Mouse (Mus musculus) liver, embryonic 15.5 days (tissue): ENCODE results near the gene Ptgir. TPM values are rescaled to one million over a fixed set of nuclear protein-coding genes. Genes with fewer than 3 reads are reported as not detected.

Experiments
- ATAC-seq: fragments of 200-750 bp; cut with Nextera tagmentation; 2 replicates; pipeline ENCODE4 v1.8.0; 2017; ENCODE audit warnings: moderate number of reproducible peaks, mild to moderate bottlenecking, moderate library complexity; ENCODE audit not compliant: insufficient read depth
- H3K27ac ChIP-seq: fragments of 300-500 bp; sonication (generic); replicated peaks from 2 replicates; pipeline ENCODE4 v1.5.1; 2015; ENCODE audit warnings: mild to moderate bottlenecking, inconsistent platforms
- H3K27me3 ChIP-seq: fragments of 300-500 bp; sonication (generic); 2 replicates; pipeline ENCODE4 v1.6.1; 2015; ENCODE audit warnings: mild to moderate bottlenecking, inconsistent platforms
- H3K36me3 ChIP-seq: fragments of 300-500 bp; sonication (generic); replicated peaks from 2 replicates; pipeline ENCODE4 v1.6.1; 2015; ENCODE audit warnings: moderate library complexity, mild to moderate bottlenecking, inconsistent platforms
- H3K4me1 ChIP-seq: fragments of 300-500 bp; sonication (generic); replicated peaks from 2 replicates; pipeline ENCODE4 v1.6.1; 2015; ENCODE audit warnings: inconsistent platforms
- H3K4me2 ChIP-seq: fragments of 300-500 bp; sonication (generic); 2 replicates; pipeline ENCODE4 v1.6.1; 2015; ENCODE audit warnings: moderate library complexity, mild to moderate bottlenecking, inconsistent platforms
- H3K4me3 ChIP-seq: fragments of 300-500 bp; sonication (generic); replicated peaks from 2 replicates; pipeline ENCODE4 v1.5.1; 2015; ENCODE audit warnings: mild to moderate bottlenecking, inconsistent platforms
- H3K9ac ChIP-seq: fragments of 300-500 bp; sonication (generic); 2 replicates; pipeline ENCODE4 v1.6.1; 2015; ENCODE audit warnings: moderate library complexity, mild to moderate bottlenecking, inconsistent platforms
- H3K9me3 ChIP-seq: fragments of 300-500 bp; sonication (generic); replicated peaks from 2 replicates; pipeline ENCODE4 v1.6.1; 2016; ENCODE audit warnings: inconsistent platforms
- WGBS: fragments of 180-500 bp; shearing (Covaris S2); methylation state at CpG from one replicate; pipeline ENCODE4 v1.1.7; 2015; ENCODE audit warnings: mixed read lengths; ENCODE audit not compliant: insufficient replicate concordance; 5-methylcytosine and 5-hydroxymethylcytosine counted together
- polyA plus RNA-seq: library from polyadenylated mRNA; unstranded; fragments of >200 nt; fragmentation: Nextera tagmentation; extraction: Ambion mirVana; gene quantifications from 2 replicates; pipeline ENCODE4 v1.2.1, GENCODE M21; 2015

Ptgir gene
- polyA plus RNA-seq, 1 experiment from 2014 or later, result 1.2 TPM

GRCm38 (mm10) chr7:16924037-16924834 lies 17.9 kb downstream of the Ptgir start, which contains the start of gene Calm3:
Calm3 (minus strand) TSS chr7:16924114.
- Histone ChIP-seq H3K4me2 (peak within 1 kb of the TSS; percentile 85), H3K9ac (peak within 1 kb of the TSS; percentile 97), H3K36me3 (peaks cover 16% of the 10 kb centered on the region), H3K27ac (peak within 1 kb of the TSS; percentile 93), H3K27me3 (no peaks in the 10 kb centered on the region), H3K9me3 (no peaks in the 10 kb centered on the region), H3K4me3 (peak within 1 kb of the TSS; percentile 98), H3K4me1 (peaks cover 46% of the 10 kb centered on the region)
- ATAC-seq, result peak; percentile 91
- WGBS, result 1% methylated on average over 64 of the region's 64 CpGs

DNA sequence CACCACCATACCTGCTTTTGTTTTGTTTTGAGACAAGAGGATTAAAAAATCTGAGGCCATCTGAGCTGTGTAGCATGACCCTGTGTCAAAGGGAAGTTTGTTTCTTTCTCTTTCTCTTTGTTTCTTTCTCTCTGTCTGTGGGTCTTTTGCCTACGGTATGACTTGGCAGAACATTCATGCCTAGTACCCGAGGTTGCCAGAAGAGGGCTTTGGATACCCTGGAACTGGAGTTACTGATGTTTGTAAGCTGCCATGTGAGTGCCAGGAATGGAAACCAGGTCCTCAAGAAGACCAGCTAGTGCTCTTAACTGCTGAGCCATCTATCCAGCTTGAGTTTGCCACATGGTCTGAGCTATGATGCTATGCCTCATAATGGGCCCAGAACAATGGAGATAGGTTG lies 22.1 kb downstream of the Ptgir start:
- Histone ChIP-seq H3K9ac (no peak overlapping the region), H3K4me3 (no peak overlapping the region), H3K4me2 (no peak overlapping the region), H3K27me3 (no peaks in the 10 kb centered on the region), H3K4me1 (peaks cover 17% of the 10 kb centered on the region), H3K27ac (no peak overlapping the region), H3K9me3 (no peaks in the 10 kb centered on the region), H3K36me3 (no peaks in the 10 kb centered on the region)
- WGBS, result 25% methylated on average over 2 of the region's 2 CpGs
- no peak for ATAC-seq

GRCm38 (mm10) chr7:16930850-16931249 lies 24.6 kb downstream of the Ptgir start:
- no peak for ATAC-seq
- H3K27me3 ChIP-seq, result peaks cover 10% of the 10 kb centered on the region; the same call in 1 of the 2 replicates

GRCm38 (mm10) chr7:16931968-16932627 lies 25.8 kb downstream of the Ptgir start:
- peaks cover 7% of the 10 kb centered on the region for H3K4me1 ChIP-seq
- ATAC-seq, result no peak
- 20% methylated on average over 14 of the region's 14 CpGs for WGBS

More at GRCm38 (mm10) chr7:16930850-16931249, 24.6 kb downstream of the Ptgir start:
- H3K27ac ChIP-seq, result no peak overlapping the region
- 7% methylated on average over 1 of the region's 1 CpGs for WGBS
- H3K9ac ChIP-seq, result no peak overlapping the region
- no peaks in the 10 kb centered on the region for H3K36me3 ChIP-seq
- no peaks in the 10 kb centered on the region for H3K9me3 ChIP-seq
- H3K4me2 ChIP-seq, result no peak overlapping the region
- peaks cover 7% of the 10 kb centered on the region for H3K4me1 ChIP-seq
- no peak overlapping the region for H3K4me3 ChIP-seq

DNA sequence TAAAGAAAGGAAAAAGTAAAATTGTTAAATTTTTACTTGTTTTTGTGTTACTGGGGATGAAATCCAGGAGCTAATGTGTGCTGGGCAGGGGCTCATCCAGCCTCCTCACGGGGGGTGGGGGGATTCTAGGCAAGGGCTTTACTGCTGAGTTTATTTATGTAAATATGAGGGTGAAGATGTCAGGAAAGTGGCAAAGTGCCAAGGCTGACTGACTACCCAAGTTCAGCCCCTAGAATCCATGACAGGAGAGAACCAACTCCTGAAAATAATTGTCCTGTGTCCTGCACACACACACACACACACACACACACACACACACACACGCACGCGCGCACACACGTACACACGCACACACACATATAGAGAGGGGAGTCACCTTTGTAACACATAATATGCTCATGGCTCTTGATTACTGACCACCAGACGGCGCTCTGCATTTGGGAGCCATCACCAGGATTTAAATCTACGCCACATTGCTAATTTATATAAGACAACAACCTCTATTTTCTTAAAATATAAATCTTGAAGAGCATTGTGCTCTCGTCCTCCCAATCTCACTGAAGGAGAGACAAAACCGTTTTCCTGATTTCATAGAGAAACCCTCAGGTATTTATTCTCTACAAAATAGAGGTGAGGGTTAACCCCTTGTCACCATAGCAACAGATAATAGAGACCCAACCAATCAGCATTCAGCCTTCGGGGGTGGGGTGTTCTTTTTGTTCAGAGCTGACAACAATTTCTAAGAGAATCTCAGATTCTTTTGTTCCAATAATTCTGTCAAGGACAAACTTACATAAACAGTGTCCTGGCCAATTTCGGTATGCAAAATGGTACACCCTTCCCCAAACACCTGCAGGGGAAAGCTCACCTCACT lies 26.7 kb downstream of the Ptgir start:
- H3K4me2 ChIP-seq, result no peak overlapping the region
- H3K9me3 ChIP-seq, result no peaks in the 10 kb centered on the region
- no peaks in the 10 kb centered on the region for H3K36me3 ChIP-seq
- H3K9ac ChIP-seq, result no peak overlapping the region
- H3K27ac ChIP-seq, result no peak overlapping the region
- H3K4me3 ChIP-seq, result no peak overlapping the region
- peaks cover 10% of the 10 kb centered on the region; the same call in 1 of the 2 replicates for H3K27me3 ChIP-seq
- peaks cover 7% of the 10 kb centered on the region for H3K4me1 ChIP-seq
- no peak for ATAC-seq
- 29% methylated on average over 14 of the region's 14 CpGs for WGBS

More at GRCm38 (mm10) chr7:16931968-16932627, 25.8 kb downstream of the Ptgir start:
- no peak overlapping the region for H3K4me2 ChIP-seq
- no peaks in the 10 kb centered on the region for H3K36me3 ChIP-seq
- no peaks in the 10 kb centered on the region for H3K9me3 ChIP-seq
- no peak overlapping the region for H3K4me3 ChIP-seq
- H3K27me3 ChIP-seq, result peaks cover 10% of the 10 kb centered on the region; the same call in 1 of the 2 replicates
- no peak overlapping the region for H3K27ac ChIP-seq
- no peak overlapping the region for H3K9ac ChIP-seq

DNA sequence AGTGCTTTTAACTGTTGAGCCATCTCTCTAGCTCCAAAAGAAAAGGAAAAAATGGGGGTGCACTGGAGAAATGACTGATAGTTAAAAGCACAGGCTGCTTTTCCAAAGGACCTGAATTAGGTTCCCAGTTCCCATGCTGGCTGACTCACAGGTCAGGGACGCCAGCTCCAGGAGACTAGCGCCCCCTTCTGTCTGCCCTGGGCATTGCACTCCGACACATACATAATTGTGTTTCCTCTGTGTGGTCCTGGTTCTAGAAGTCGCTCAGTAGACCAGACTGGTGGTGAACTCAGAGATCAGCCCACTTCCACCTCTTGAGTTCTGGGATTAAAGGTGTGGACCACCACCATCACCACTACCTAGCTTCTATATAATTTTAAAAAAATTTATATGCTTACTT lies 31.0 kb downstream of the Ptgir start:
- no peaks in the 10 kb centered on the region for H3K36me3 ChIP-seq
- H3K9ac ChIP-seq, result no peak overlapping the region
- no peak overlapping the region for H3K4me3 ChIP-seq
- H3K4me2 ChIP-seq, result no peak overlapping the region
- H3K27ac ChIP-seq, result no peak overlapping the region
- ATAC-seq, result no peak
- WGBS, result 36% methylated on average over 4 of the region's 4 CpGs
- peaks cover 36% of the 10 kb centered on the region for H3K27me3 ChIP-seq
- H3K4me1 ChIP-seq, result peaks cover 1% of the 10 kb centered on the region
- H3K9me3 ChIP-seq, result no peaks in the 10 kb centered on the region

DNA sequence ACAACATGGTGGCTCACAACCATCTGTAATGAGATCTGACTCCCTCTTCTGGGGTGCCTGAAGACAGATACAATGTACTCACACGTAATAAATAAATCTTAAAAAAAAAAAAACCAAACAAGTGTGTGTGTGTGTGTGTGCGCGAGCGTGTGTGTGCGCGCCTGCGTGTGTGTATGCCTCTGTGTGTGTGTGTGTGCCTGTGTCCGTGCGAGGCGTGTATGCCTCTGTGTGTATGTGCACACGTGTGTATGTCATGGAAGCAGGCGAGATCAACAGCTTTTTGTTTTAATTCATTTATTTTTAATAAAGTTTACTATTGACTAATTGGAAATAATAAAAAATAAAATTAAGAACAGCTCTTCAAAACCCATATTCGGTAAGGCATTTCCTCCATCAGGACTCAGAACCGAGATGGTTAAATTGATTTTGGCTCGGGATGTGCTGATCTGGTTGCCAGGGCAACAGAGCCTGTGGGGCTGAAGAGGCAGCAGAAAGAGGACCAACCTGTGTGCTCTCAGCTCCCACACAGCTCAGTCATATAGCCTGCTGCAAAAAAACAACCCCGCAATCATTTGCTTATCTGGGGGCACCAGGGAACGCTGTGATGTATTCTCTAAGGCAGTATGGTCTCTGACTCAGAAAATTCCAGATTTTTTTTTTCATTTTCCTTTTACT lies 32.0 kb downstream of the Ptgir start:
- peaks cover 43% of the 10 kb centered on the region for H3K27me3 ChIP-seq
- H3K9ac ChIP-seq, result no peak overlapping the region
- H3K4me3 ChIP-seq, result no peak overlapping the region
- ATAC-seq, result no peak
- no peaks in the 10 kb centered on the region for H3K9me3 ChIP-seq
- no peaks in the 10 kb centered on the region for H3K4me1 ChIP-seq
- no peak overlapping the region for H3K4me2 ChIP-seq
- WGBS, result 62% methylated on average over 17 of the region's 17 CpGs
- no peaks in the 10 kb centered on the region for H3K36me3 ChIP-seq
- H3K27ac ChIP-seq, result no peak overlapping the region

GRCm38 (mm10) chr7:16940292-16940691 lies 34.0 kb downstream of the Ptgir start:
- H3K9ac ChIP-seq, result no peak overlapping the region
- H3K4me3 ChIP-seq, result no peak overlapping the region
- 50% methylated on average over 7 of the region's 7 CpGs for WGBS
- H3K36me3 ChIP-seq, result no peaks in the 10 kb centered on the region
- no peak for ATAC-seq
- H3K4me2 ChIP-seq, result no peak overlapping the region
- no peaks in the 10 kb centered on the region for H3K9me3 ChIP-seq
- peaks cover 6% of the 10 kb centered on the region for H3K4me1 ChIP-seq
- H3K27me3 ChIP-seq, result peaks cover 58% of the 10 kb centered on the region
- no peak overlapping the region for H3K27ac ChIP-seq

DNA sequence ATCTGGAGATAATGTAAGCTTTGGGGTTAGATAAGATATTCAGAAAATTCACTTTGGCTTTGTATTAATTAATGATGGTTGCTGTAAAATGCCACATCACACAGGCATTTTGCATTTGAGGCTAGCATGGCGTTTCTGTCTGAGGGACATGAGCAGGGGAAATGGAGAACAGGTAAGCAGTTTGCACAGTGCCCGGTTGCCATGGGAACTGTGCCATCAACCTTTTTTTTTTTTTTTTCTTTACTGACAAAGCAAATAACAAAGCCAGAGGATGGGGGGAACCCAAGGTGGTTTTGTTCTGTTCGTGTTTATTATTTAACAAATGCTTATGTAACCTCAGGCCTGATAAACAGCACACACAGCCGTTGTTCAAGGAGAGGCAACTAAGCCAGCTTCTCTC lies 36.6 kb downstream of the Ptgir start:
- H3K9me3 ChIP-seq, result no peaks in the 10 kb centered on the region
- no peak for ATAC-seq
- no peak overlapping the region for H3K9ac ChIP-seq
- peaks cover 14% of the 10 kb centered on the region for H3K4me1 ChIP-seq
- no peak overlapping the region for H3K4me3 ChIP-seq
- 42% methylated on average over 4 of the region's 4 CpGs for WGBS
- H3K27me3 ChIP-seq, result peaks cover 80% of the 10 kb centered on the region
- no peaks in the 10 kb centered on the region for H3K36me3 ChIP-seq
- H3K4me2 ChIP-seq, result no peak overlapping the region
- H3K27ac ChIP-seq, result no peak overlapping the region

- Histone ChIP-seq H3K27ac (no peak within 1 kb of the TSS), H3K9ac (no peak within 1 kb of the TSS), H3K27me3 (peaks cover 93% of the 10 kb centered on the region)
Measured at GRCm38 (mm10) chr7:16944061-16944807, 37.9 kb downstream of the Ptgir start, which contains the start of gene Pnmal2. Pnmal2 (plus strand) TSS chr7:16944682.

More at GRCm38 (mm10) chr7:16944061-16944807, 37.9 kb downstream of the Ptgir start, which contains the start of gene Pnmal2:
- Histone ChIP-seq H3K9me3 (no peaks in the 10 kb centered on the region), H3K4me2 (peak within 1 kb of the TSS; percentile 63), H3K4me1 (peaks cover 14% of the 10 kb centered on the region), H3K36me3 (no peaks in the 10 kb centered on the region), H3K4me3 (peak within 1 kb of the TSS; percentile 45)
- ATAC-seq, result peak; percentile 52; the same call in 1 of the 2 replicates
- 16% methylated on average over 36 of the region's 36 CpGs for WGBS
